Comparison of ENCODE assay signal across 12 mouse cellular contexts in the genomic region with DNA sequence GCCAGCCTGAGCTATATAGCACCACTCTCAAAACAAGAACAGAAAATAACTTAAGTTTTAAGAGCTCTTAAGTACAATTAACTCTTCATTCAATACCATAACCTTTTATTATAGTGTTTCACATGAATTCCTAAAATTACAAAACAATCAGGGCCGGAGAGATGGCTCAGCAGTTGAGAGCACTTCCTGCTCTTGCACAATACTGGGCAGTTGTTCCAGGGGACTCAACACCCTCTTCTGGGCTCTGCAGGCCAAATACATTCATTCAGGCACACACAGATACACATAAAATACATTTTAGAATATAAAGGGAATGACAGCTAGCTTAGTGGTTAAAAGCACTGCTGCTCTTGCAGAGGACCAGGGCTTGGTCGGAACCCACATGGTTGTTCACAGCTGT.
"Had no signal": no experiment of that assay in that cellular context is flagged by ENCODE, and none has a peak within 500 bp of the region (broad histone marks: within the 10 kb centered on the region; RNA-seq: fewer than 3 reads in every experiment).

No protein-coding gene starts in this region.

- H3K27ac ChIP-seq: kidney, postnatal 0 days; left cerebral cortex, adult 2 months; limb, embryonic 15.5 days; liver, embryonic 12.5 days; lung, embryonic 15.5 days; midbrain, embryonic 10.5 days; neural tube, embryonic 12.5 days had no signal

- H3K36me3 ChIP-seq: limb, embryonic 15.5 days; liver, embryonic 12.5 days; lung, embryonic 15.5 days had no signal

- H3K4me2 ChIP-seq: limb, embryonic 15.5 days; liver, embryonic 12.5 days; lung, embryonic 15.5 days; neural tube, embryonic 12.5 days had no signal

- H3K9ac ChIP-seq: limb, embryonic 15.5 days; liver, embryonic 12.5 days; lung, embryonic 15.5 days; neural tube, embryonic 12.5 days had no signal

- H3K4me3 ChIP-seq: left cerebral cortex, adult 2 months; limb, embryonic 15.5 days; liver, embryonic 12.5 days; lung, embryonic 15.5 days; midbrain, embryonic 10.5 days; neural tube, embryonic 12.5 days had no signal

- DNase-seq: kidney, adult 9 months; midbrain, embryonic 14.5 days; thymus, adult 18-20 months; thymus, postnatal 14 days had no signal

- H3K9me3 ChIP-seq: limb, embryonic 15.5 days; liver, embryonic 12.5 days; lung, embryonic 15.5 days; midbrain, embryonic 10.5 days; neural tube, embryonic 12.5 days had no signal

- H3K4me1 ChIP-seq: limb, embryonic 15.5 days; liver, embryonic 12.5 days; lung, embryonic 15.5 days; midbrain, embryonic 10.5 days; neural tube, embryonic 12.5 days had no signal

- H3K27me3 ChIP-seq: limb, embryonic 15.5 days; liver, embryonic 12.5 days; lung, embryonic 15.5 days; neural tube, embryonic 12.5 days had no signal

- ATAC-seq: intestine, postnatal 0 days; liver, embryonic 12.5 days had no signal
